Mouse (Mus musculus) lung, adult 2 months (tissue): Measurements from ENCODE around the gene Mzt1.

Experiments
- CTCF ChIP-seq: fragments of 200-500 bp; IDR thresholded peaks from 2 replicates; pipeline ENCODE4 v1.5.1; 2011; ENCODE audit warnings: mild to moderate bottlenecking, low read length, control low read depth; ENCODE audit not compliant: insufficient read depth
- POLR2A ChIP-seq: fragments of 200-500 bp; IDR thresholded peaks from 2 replicates; pipeline ENCODE4 v1.6.1; 2011; ENCODE audit warnings: low read depth, mild to moderate bottlenecking, control low read depth, low read length, borderline replicate concordance; ENCODE audit errors: extremely low read depth

DNA sequence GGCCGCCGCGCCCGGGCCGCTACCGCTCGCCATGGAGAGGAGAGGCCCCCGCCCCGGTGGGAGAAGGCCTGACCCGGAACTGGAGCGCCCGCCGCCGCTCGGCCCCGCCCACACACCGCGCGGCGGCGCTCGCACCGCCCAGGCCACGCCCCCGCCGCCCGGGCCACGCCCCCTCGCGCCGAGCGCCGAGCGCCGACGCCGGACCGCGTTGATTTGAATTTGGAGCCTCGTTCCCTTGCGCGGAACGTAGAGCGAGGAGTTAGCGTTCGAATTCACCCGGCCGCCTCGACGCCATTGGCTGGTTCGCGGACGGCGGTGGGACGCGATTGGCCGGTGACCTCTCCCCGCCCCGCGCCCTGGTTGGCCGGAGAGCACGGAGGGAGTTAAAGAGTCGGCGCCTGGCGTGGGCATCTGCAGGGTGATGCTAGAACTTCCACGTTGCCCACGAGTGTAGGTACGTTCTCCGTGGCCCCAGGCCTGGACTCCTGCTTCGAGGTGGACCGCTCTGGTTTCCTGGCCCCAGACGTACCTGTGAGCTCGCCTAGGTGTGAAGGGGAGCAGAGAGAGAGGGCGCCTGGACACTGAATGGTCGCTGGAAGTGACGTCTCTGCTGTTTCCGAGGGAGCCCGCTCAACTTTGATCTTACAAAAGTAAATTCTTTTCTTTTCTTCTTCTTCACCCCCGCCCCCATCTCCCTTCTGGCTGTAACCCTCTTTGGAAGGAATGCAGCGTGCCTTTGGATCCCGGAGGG is at the start of gene Mzt1, which contains the start of gene Bora:
- TF ChIP-seq POLR2A (0 out of 2 replicates have a peak, but pooled peaks have one; percentile 33), CTCF (no peak)
